Mouse (Mus musculus): ENCODE measurements around the gene Smarcal1. TPM values are rescaled to one million over a fixed set of nuclear protein-coding genes. Genes with fewer than 3 reads are reported as not detected.
A peak's percentile ranks its signal among the peaks of the same experiment; 100 is the strongest.

Gene Smarcal1
- polyA plus RNA-seq (2012; rRNA removed) (36.8 and 42.9 TPM in 2 replicates), polyA plus RNA-seq (2014; fragmentation: Nextera tagmentation; extraction: Ambion mirVana) (22.1 and 28.1 TPM in 2 replicates)

GRCm38 (mm10) chr1:72582947-72583731 is at the start of gene Smarcal1:
Smarcal1 (plus strand) TSS chr1:72583251.
- H3K4me1 ChIP-seq (ENCODE audit: control insufficient read depth, insufficient read depth, low read length), result peaks cover 8% of the 10 kb centered on the region
- ATAC-seq (ENCODE audit: low FRiP score, low read depth), result peak; percentile 99
- peak within 1 kb of the TSS; percentile 51 for H3K4me2 ChIP-seq (replicated peaks; ENCODE audit: low read depth, low read length, severe bottlenecking)
- peak within 1 kb of the TSS; percentile 71 for H3K9ac ChIP-seq (ENCODE audit: low read depth, low read length, severe bottlenecking)
- peak within 1 kb of the TSS; percentile 78 for H3K4me3 ChIP-seq (replicated peaks; ENCODE audit: low read length)
- H3K9me3 ChIP-seq (ENCODE audit: control insufficient read depth, low read length), result no peaks in the 10 kb centered on the region
- peak; percentile 98 for DNase-seq (ENCODE audit: low spot score)
- H3K36me3 ChIP-seq (ENCODE audit: control insufficient read depth, insufficient read depth, low read length), result peaks cover 20% of the 10 kb centered on the region
- no peaks in the 10 kb centered on the region; the same call in 1 of the 2 replicates for H3K27me3 ChIP-seq (ENCODE audit: control insufficient read depth, insufficient read depth, low read length)
- no peak for TF ChIP-seq POLR2A (IDR thresholded peaks at IDR 0.05; ENCODE audit: borderline replicate concordance, extremely low read depth, insufficient read depth, insufficient read length)
- WGBS, result under 1% methylated on average over 25 of the region's 25 CpGs
- peak within 1 kb of the TSS; percentile 84 for H3K27ac ChIP-seq (replicated peaks; ENCODE audit: low read depth, low read length)

GRCm38 (mm10) chr1:72533439-72533838 is 49.6 kb upstream of the Smarcal1 start:
- Histone ChIP-seq H3K27me3 (ENCODE audit: control insufficient read depth, insufficient read depth, low read length) (peaks cover 23% of the 10 kb centered on the region), H3K9ac (ENCODE audit: low read depth, low read length, severe bottlenecking) (no peak overlapping the region), H3K27ac (replicated peaks; ENCODE audit: low read depth, low read length) (no peak overlapping the region), H3K4me1 (ENCODE audit: control insufficient read depth, insufficient read depth, low read length) (peaks cover 10% of the 10 kb centered on the region), H3K9me3 (ENCODE audit: control insufficient read depth, low read length) (no peaks in the 10 kb centered on the region), H3K36me3 (ENCODE audit: control insufficient read depth, insufficient read depth, low read length) (no peaks in the 10 kb centered on the region), H3K4me2 (replicated peaks; ENCODE audit: low read depth, low read length, severe bottlenecking) (no peak overlapping the region), H3K4me3 (replicated peaks; ENCODE audit: low read length) (no peak overlapping the region)
- DNase-seq (ENCODE audit: low spot score) (no peak), ATAC-seq (ENCODE audit: low FRiP score, low read depth) (no peak)
- no peak for TF ChIP-seq POLR2A (IDR thresholded peaks at IDR 0.05; ENCODE audit: borderline replicate concordance, extremely low read depth, insufficient read depth, insufficient read length)

GRCm38 (mm10) chr1:72535725-72536571 is 47.1 kb upstream of the Smarcal1 start:
- peak overlapping the region; percentile 57 for H3K4me2 ChIP-seq (replicated peaks; ENCODE audit: low read depth, low read length, severe bottlenecking)
- DNase-seq (ENCODE audit: low spot score), result no peak
- ATAC-seq (ENCODE audit: low FRiP score, low read depth), result no peak
- peaks cover 10% of the 10 kb centered on the region for H3K4me1 ChIP-seq (ENCODE audit: control insufficient read depth, insufficient read depth, low read length)
- H3K27ac ChIP-seq (replicated peaks; ENCODE audit: low read depth, low read length), result no peak overlapping the region
- WGBS, result 2% methylated on average over 33 of the region's 36 CpGs
- H3K9me3 ChIP-seq (ENCODE audit: control insufficient read depth, low read length), result no peaks in the 10 kb centered on the region
- H3K9ac ChIP-seq (ENCODE audit: low read depth, low read length, severe bottlenecking), result no peak overlapping the region
- H3K27me3 ChIP-seq (ENCODE audit: control insufficient read depth, insufficient read depth, low read length), result peaks cover 23% of the 10 kb centered on the region
- peak overlapping the region; percentile 25 for H3K4me3 ChIP-seq (replicated peaks; ENCODE audit: low read length)
- TF ChIP-seq POLR2A (IDR thresholded peaks at IDR 0.05; ENCODE audit: borderline replicate concordance, extremely low read depth, insufficient read depth, insufficient read length), result no peak
- H3K36me3 ChIP-seq (ENCODE audit: control insufficient read depth, insufficient read depth, low read length), result no peaks in the 10 kb centered on the region

- peak within 1 kb of the TSS; percentile 57 for H3K4me2 ChIP-seq (replicated peaks; ENCODE audit: low read depth, low read length, severe bottlenecking)
- H3K4me3 ChIP-seq (replicated peaks; ENCODE audit: low read length), result peak within 1 kb of the TSS; percentile 25
- DNase-seq (ENCODE audit: low spot score), result peak; percentile 79
- under 1% methylated on average over 41 of the region's 41 CpGs for WGBS
- H3K27me3 ChIP-seq (ENCODE audit: control insufficient read depth, insufficient read depth, low read length), result peaks cover 23% of the 10 kb centered on the region
- H3K4me1 ChIP-seq (ENCODE audit: control insufficient read depth, insufficient read depth, low read length), result peaks cover 10% of the 10 kb centered on the region
- no peaks in the 10 kb centered on the region for H3K9me3 ChIP-seq (ENCODE audit: control insufficient read depth, low read length)
- no peak within 1 kb of the TSS for H3K9ac ChIP-seq (ENCODE audit: low read depth, low read length, severe bottlenecking)
- no peak within 1 kb of the TSS for H3K27ac ChIP-seq (replicated peaks; ENCODE audit: low read depth, low read length)
- H3K36me3 ChIP-seq (ENCODE audit: control insufficient read depth, insufficient read depth, low read length), result no peaks in the 10 kb centered on the region
- peak; percentile 90 for ATAC-seq (ENCODE audit: low FRiP score, low read depth)
- no peak for TF ChIP-seq POLR2A (IDR thresholded peaks at IDR 0.05; ENCODE audit: borderline replicate concordance, extremely low read depth, insufficient read depth, insufficient read length)
These were observed 46.3 kb upstream of the Smarcal1 start, which contains the start of gene March4 for GRCm38 (mm10) chr1:72536611-72537351. March4 (minus strand) TSS chr1:72536930.

All from limb, embryonic 14.5 days (tissue).